Comparison of ENCODE assay signal across 8 mouse cellular contexts in the genomic region with DNA sequence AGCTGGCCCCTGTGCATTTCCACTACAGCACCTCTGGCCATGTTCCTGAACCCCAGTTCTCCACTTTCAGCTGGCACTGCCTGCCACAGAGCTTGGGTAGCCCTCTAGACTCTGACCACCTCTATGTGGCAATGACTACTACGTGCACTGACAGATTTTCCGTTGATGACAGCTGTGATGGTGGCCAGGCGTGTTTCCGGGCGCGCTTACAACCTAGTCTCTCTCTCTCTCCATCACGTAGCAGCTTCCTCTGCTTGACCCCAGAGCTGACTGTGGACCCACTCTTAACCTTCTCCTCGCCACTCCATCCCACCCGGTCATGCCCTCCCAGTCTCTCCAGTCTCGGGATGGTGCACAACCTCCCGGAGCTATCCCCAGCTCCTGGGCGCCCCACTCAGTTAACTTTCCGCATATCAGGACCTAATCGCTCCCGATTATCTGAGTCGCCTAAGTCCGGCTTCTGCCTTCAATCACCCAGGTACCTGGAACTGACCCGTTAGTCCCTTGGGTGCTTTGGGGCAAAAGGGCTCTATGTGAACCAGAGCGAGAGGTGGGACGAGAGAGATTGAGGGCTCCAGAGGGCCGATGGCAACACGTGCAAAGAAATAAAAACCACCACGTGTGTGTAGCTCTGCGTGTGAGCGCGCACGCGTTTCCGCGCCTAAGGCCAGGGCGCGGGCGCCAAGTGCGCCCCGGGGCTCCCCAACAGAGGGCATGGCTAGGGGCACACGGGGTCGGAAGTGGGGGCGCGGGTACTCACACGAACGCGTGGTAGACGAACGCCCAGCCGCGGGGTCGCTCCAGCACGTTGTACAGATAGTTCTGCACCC. TPM values are rescaled to one million over a fixed set of nuclear protein-coding genes. Genes with fewer than 3 reads are reported as not detected.
DNase-seq lines count a peak whose midpoint lies in the region; ATAC-seq and TF ChIP-seq lines count a peak whose summit lies in the region.

No protein-coding gene starts in this region.

- peak overlapping the region; percentile 59 for H3K9ac ChIP-seq in hindbrain, postnatal 0 days (replicated peaks; ENCODE audit: low read length)
- H3K9ac ChIP-seq in limb, embryonic 15.5 days = peak overlapping the region; percentile 50
- peak overlapping the region; percentile 85 for H3K9ac ChIP-seq in midbrain, embryonic 16.5 days (ENCODE audit: low read depth, low read length)
- peak overlapping the region; percentile 76 for H3K9ac ChIP-seq in stomach, embryonic 16.5 days (ENCODE audit: low read length)

- H3K27me3 ChIP-seq in hindbrain, postnatal 0 days (ENCODE audit: insufficient read depth, low read length) = no peaks in the 10 kb centered on the region
- H3K27me3 ChIP-seq in limb, embryonic 15.5 days = 0 out of 2 replicates have a peak, but pooled peaks cover 4% of the 10 kb centered on the region
- no peaks in the 10 kb centered on the region for H3K27me3 ChIP-seq in midbrain, embryonic 16.5 days (ENCODE audit: control insufficient read depth, insufficient read depth, low read depth, low read length)
- no peaks in the 10 kb centered on the region for H3K27me3 ChIP-seq in stomach, embryonic 16.5 days (ENCODE audit: control insufficient read depth, insufficient read depth, low read length)

- H3K9me3 ChIP-seq in hindbrain, postnatal 0 days (ENCODE audit: low read length) = no peaks in the 10 kb centered on the region
- H3K9me3 ChIP-seq in limb, embryonic 15.5 days = no peaks in the 10 kb centered on the region
- H3K9me3 ChIP-seq in midbrain, embryonic 16.5 days (replicated peaks; ENCODE audit: control insufficient read depth, low read length, poor library complexity, severe bottlenecking) = no peaks in the 10 kb centered on the region
- no peaks in the 10 kb centered on the region for H3K9me3 ChIP-seq in stomach, embryonic 16.5 days (replicated peaks; ENCODE audit: control insufficient read depth, low read length)

- peak overlapping the region; percentile 92 for H3K4me2 ChIP-seq in hindbrain, postnatal 0 days (ENCODE audit: low read depth, low read length)
- peak overlapping the region; percentile 95 for H3K4me2 ChIP-seq in limb, embryonic 15.5 days
- peak overlapping the region; percentile 90 for H3K4me2 ChIP-seq in midbrain, embryonic 16.5 days (ENCODE audit: low read length)
- peak overlapping the region; percentile 98 for H3K4me2 ChIP-seq in stomach, embryonic 16.5 days (ENCODE audit: low read depth, low read length)

- TF ChIP-seq CTCF in hindbrain, postnatal 0 days (IDR thresholded peaks at IDR 0.05; ENCODE audit: low read depth) = peak; percentile 20

- peak overlapping the region; percentile 58; the same call in 1 of the 2 replicates for H3K27ac ChIP-seq in hindbrain, postnatal 0 days
- H3K27ac ChIP-seq in limb, embryonic 15.5 days = peak overlapping the region; percentile 77
- H3K27ac ChIP-seq in midbrain, embryonic 16.5 days (ENCODE audit: low read length) = peak overlapping the region; percentile 62
- H3K27ac ChIP-seq in stomach, embryonic 16.5 days (ENCODE audit: low read length) = peak overlapping the region; percentile 42; the same call in 1 of the 2 replicates

- H3K4me3 ChIP-seq in hindbrain, postnatal 0 days (ENCODE audit: low read length) = peak overlapping the region; percentile 71
- peak overlapping the region; percentile 66 for H3K4me3 ChIP-seq in limb, embryonic 15.5 days
- peak overlapping the region; percentile 85 for H3K4me3 ChIP-seq in midbrain, embryonic 16.5 days (ENCODE audit: low read depth, low read length)
- peak overlapping the region; percentile 71 for H3K4me3 ChIP-seq in stomach, embryonic 16.5 days (replicated peaks; ENCODE audit: low read length)

- no peaks in the 10 kb centered on the region for H3K4me1 ChIP-seq in hindbrain, postnatal 0 days (ENCODE audit: insufficient read depth, low read length)
- peaks cover 22% of the 10 kb centered on the region for H3K4me1 ChIP-seq in limb, embryonic 15.5 days
- H3K4me1 ChIP-seq in midbrain, embryonic 16.5 days (ENCODE audit: control insufficient read depth, insufficient read depth, low read length) = peaks cover 9% of the 10 kb centered on the region
- H3K4me1 ChIP-seq in stomach, embryonic 16.5 days (ENCODE audit: control insufficient read depth, insufficient read depth, low read length) = peaks cover 6% of the 10 kb centered on the region; the same call in 1 of the 2 replicates

- DNase-seq in heart, adult 11 months = peak; percentile 88
- no peak for DNase-seq in heart, adult 8-10 months (ENCODE audit: low spot score)
- peak; percentile 1 for DNase-seq in adrenal gland, postnatal 25 days
- DNase-seq in frontal cortex, postnatal 10 days (ENCODE audit: low spot score in 2 of 2) = peak; percentile 31 to 55
- DNase-seq in hindbrain, postnatal 0 days (ENCODE audit: low spot score) = peak; percentile 54

- peak; percentile 65 for ATAC-seq in hindbrain, postnatal 0 days
- peak; percentile 12; the same call in 1 of the 2 replicates for ATAC-seq in limb, embryonic 15.5 days (ENCODE audit: insufficient number of reproducible peaks, low FRiP score, low TSS enrichment, low read depth)
- ATAC-seq in midbrain, embryonic 16.5 days = peak; percentile 77
- ATAC-seq in stomach, embryonic 16.5 days (ENCODE audit: insufficient read depth, low FRiP score) = peak; percentile 44

- 1% methylated on average over 48 of the region's 48 CpGs for WGBS in hindbrain, postnatal 0 days
- WGBS in limb, embryonic 15.5 days = 1% methylated on average over 48 of the region's 48 CpGs
- WGBS in midbrain, embryonic 16.5 days = under 1% methylated on average over 48 of the region's 48 CpGs
- WGBS in stomach, embryonic 16.5 days = under 1% methylated on average over 48 of the region's 48 CpGs

- H3K36me3 ChIP-seq in hindbrain, postnatal 0 days (ENCODE audit: insufficient read depth, low read length) = no peaks in the 10 kb centered on the region
- H3K36me3 ChIP-seq in limb, embryonic 15.5 days = no peaks in the 10 kb centered on the region
- no peaks in the 10 kb centered on the region for H3K36me3 ChIP-seq in midbrain, embryonic 16.5 days (ENCODE audit: control insufficient read depth, insufficient read depth, low read length)
- H3K36me3 ChIP-seq in stomach, embryonic 16.5 days (ENCODE audit: control insufficient read depth, insufficient read depth, low read length) = no peaks in the 10 kb centered on the region

RNA-seq across cellular contexts. Expression of a gene that starts 1.1 kb away (rescaled TPM):
- 1 to 10 TPM in 2 of 4 experiments, under 1 TPM in 2; 0.78 to 3.6 (median 1.9) TPM for total RNA-seq in heart, adult 8-10 months (2022)
- 0.58 and 0.62 TPM in 2 replicates for total RNA-seq in adrenal gland, postnatal 25 days (2021)
- total RNA-seq in hindbrain, postnatal 0 days (2014; rRNA removed) = 13.4 and 14.4 TPM in 2 replicates
- 3.4 and 4.0 TPM in 2 replicates for polyA plus RNA-seq in hindbrain, postnatal 0 days (2015; fragmentation: Nextera tagmentation; extraction: Ambion mirVana)
- polyA plus RNA-seq in limb, embryonic 15.5 days (2015; fragmentation: Nextera tagmentation; extraction: Ambion mirVana) = 1.1 and 1.2 TPM in 2 replicates
- 1.5 and 2.4 TPM in 2 replicates for polyA plus RNA-seq in midbrain, embryonic 16.5 days (2015; fragmentation: Nextera tagmentation; extraction: Ambion mirVana)
- 1.3 and 1.5 TPM in 2 replicates for polyA plus RNA-seq in stomach, embryonic 16.5 days (2015; fragmentation: Nextera tagmentation; extraction: Ambion mirVana)

Comparison
In these comparisons a context has a peak if more than half of its experiments do, and no peak if none do; other contexts are left out.
1. ATAC-seq: peak in every context shown above with its lines; median percentile 77 in midbrain, embryonic 16.5 days; 65 in hindbrain, postnatal 0 days; 44 in stomach, embryonic 16.5 days; 12 in limb, embryonic 15.5 days.